In the genomic region with DNA sequence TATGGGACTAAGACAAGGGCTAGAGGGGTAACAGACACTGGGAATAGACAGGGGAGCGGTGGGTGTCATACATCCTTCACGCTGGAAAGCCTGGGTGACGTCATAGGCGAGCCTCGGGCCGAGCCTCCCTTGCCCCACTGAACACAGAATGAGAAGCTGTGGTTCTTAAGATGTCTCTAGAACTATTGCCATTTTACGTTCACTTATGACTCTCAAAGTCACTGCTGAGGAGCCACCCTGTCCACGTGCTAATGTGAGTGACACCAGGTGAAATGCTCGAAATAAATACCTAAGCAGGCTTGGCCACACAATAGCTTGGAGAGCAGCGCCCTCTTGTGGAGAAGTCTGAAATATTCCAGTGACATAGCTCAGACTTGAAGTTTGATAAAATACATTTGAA, we compare ENCODE assay signal across 9 mouse cellular contexts. TPM values are rescaled to one million over a fixed set of nuclear protein-coding genes. Genes with fewer than 3 reads are reported as not detected.
A peak's percentile ranks its signal among the peaks of the same experiment; 100 is the strongest.
DNase-seq lines count a peak whose midpoint lies in the region; ATAC-seq and TF ChIP-seq lines count a peak whose summit lies in the region.
"Had no signal": no experiment of that assay in that cellular context is flagged by ENCODE, and none has a peak within 500 bp of the region (broad histone marks: within the 10 kb centered on the region; RNA-seq: fewer than 3 reads in every experiment).

No protein-coding gene starts in this region.

- no peaks in the 10 kb centered on the region for H3K36me3 ChIP-seq in forebrain, embryonic 11.5 days (ENCODE audit: control insufficient read depth, insufficient read depth, low read length)
- H3K36me3 ChIP-seq in heart, embryonic 16.5 days (ENCODE audit: control insufficient read depth, insufficient read depth), result no peaks in the 10 kb centered on the region
- no peaks in the 10 kb centered on the region for H3K36me3 ChIP-seq in liver, embryonic 13.5 days
- no peaks in the 10 kb centered on the region for H3K36me3 ChIP-seq in neural tube, embryonic 11.5 days (ENCODE audit: control insufficient read depth, insufficient read depth, low read length)
- no peaks in the 10 kb centered on the region for H3K36me3 ChIP-seq in stomach, postnatal 0 days (ENCODE audit: control insufficient read depth, insufficient read depth, low read length)

- no peaks in the 10 kb centered on the region for H3K27me3 ChIP-seq in forebrain, embryonic 11.5 days (ENCODE audit: control insufficient read depth, insufficient read depth, low read length)
- H3K27me3 ChIP-seq in heart, embryonic 16.5 days (ENCODE audit: control insufficient read depth, insufficient read depth, low read length), result no peaks in the 10 kb centered on the region
- H3K27me3 ChIP-seq in liver, embryonic 13.5 days, result no peaks in the 10 kb centered on the region
- H3K27me3 ChIP-seq in neural tube, embryonic 11.5 days (ENCODE audit: control insufficient read depth, insufficient read depth, low read length), result no peaks in the 10 kb centered on the region
- H3K27me3 ChIP-seq in stomach, postnatal 0 days (ENCODE audit: control insufficient read depth, insufficient read depth, low read length), result no peaks in the 10 kb centered on the region

- no peak overlapping the region for H3K9ac ChIP-seq in forebrain, embryonic 11.5 days (ENCODE audit: low read length)
- peak overlapping the region; percentile 37 for H3K9ac ChIP-seq in heart, embryonic 16.5 days (ENCODE audit: low read length)
- no peak overlapping the region for H3K9ac ChIP-seq in liver, embryonic 13.5 days
- H3K9ac ChIP-seq in neural tube, embryonic 11.5 days (ENCODE audit: low read length), result no peak overlapping the region
- no peak overlapping the region for H3K9ac ChIP-seq in stomach, postnatal 0 days (ENCODE audit: low read length)

- no peaks in the 10 kb centered on the region for H3K4me1 ChIP-seq in brown adipose tissue, adult 24 weeks (ENCODE audit: control insufficient read depth, insufficient read depth, insufficient read length, low read length)
- no peaks in the 10 kb centered on the region for H3K4me1 ChIP-seq in forebrain, embryonic 11.5 days (replicated peaks; ENCODE audit: control insufficient read depth, insufficient read depth, low read length)
- H3K4me1 ChIP-seq in heart, embryonic 16.5 days (ENCODE audit: control insufficient read depth, insufficient read depth, low read length), result no peaks in the 10 kb centered on the region
- H3K4me1 ChIP-seq in liver, embryonic 13.5 days (replicated peaks), result no peaks in the 10 kb centered on the region
- H3K4me1 ChIP-seq in neural tube, embryonic 11.5 days (ENCODE audit: control insufficient read depth, insufficient read depth, low read length), result no peaks in the 10 kb centered on the region
- H3K4me1 ChIP-seq in stomach, postnatal 0 days (replicated peaks; ENCODE audit: control insufficient read depth, insufficient read depth), result no peaks in the 10 kb centered on the region

- peak overlapping the region; percentile 34; the same call in 1 of the 2 replicates for H3K4me3 ChIP-seq in brown adipose tissue, adult 24 weeks (ENCODE audit: insufficient read depth, low read depth, low read length)
- H3K4me3 ChIP-seq in forebrain, embryonic 11.5 days (ENCODE audit: low read depth, low read length), result peak overlapping the region; percentile 13; the same call in 1 of the 2 replicates
- H3K4me3 ChIP-seq in heart, embryonic 16.5 days (ENCODE audit: low read length), result peak overlapping the region; percentile 52
- H3K4me3 ChIP-seq in liver, embryonic 13.5 days (replicated peaks), result no peak overlapping the region; the same call in 1 of the 2 replicates
- 0 out of 2 replicates have a peak overlapping the region, but pooled peaks have one; percentile 9 for H3K4me3 ChIP-seq in neural tube, embryonic 11.5 days (ENCODE audit: low read depth, low read length)
- peak overlapping the region; percentile 22 for H3K4me3 ChIP-seq in stomach, postnatal 0 days (ENCODE audit: low read depth, low read length)
- H3K4me3 ChIP-seq: erythroblast, embryonic 14.5 days had no signal

- ATAC-seq in forebrain, embryonic 11.5 days (replicated peaks; ENCODE audit: low FRiP score), result peak; percentile 82
- peak; percentile 49; the same call in 1 of the 2 replicates for ATAC-seq in heart, embryonic 16.5 days (replicated peaks; ENCODE audit: extremely low read depth, insufficient read depth, low FRiP score)
- ATAC-seq in liver, embryonic 13.5 days (ENCODE audit: low read depth), result no peak
- ATAC-seq in neural tube, embryonic 11.5 days (ENCODE audit: insufficient read depth, low FRiP score, low TSS enrichment), result peak; percentile 69
- peak; percentile 79 for ATAC-seq in stomach, postnatal 0 days (ENCODE audit: low FRiP score, low TSS enrichment)

- H3K4me2 ChIP-seq in forebrain, embryonic 11.5 days (ENCODE audit: low read depth, low read length, severe bottlenecking), result peak overlapping the region; percentile 49
- H3K4me2 ChIP-seq in heart, embryonic 16.5 days (ENCODE audit: low read depth, low read length), result peak overlapping the region; percentile 83
- peak overlapping the region; percentile 52 for H3K4me2 ChIP-seq in liver, embryonic 13.5 days
- H3K4me2 ChIP-seq in neural tube, embryonic 11.5 days (ENCODE audit: low read depth), result peak overlapping the region; percentile 26
- peak overlapping the region; percentile 53 for H3K4me2 ChIP-seq in stomach, postnatal 0 days (replicated peaks; ENCODE audit: low read depth)

- no peak overlapping the region for H3K27ac ChIP-seq in brown adipose tissue, adult 24 weeks (replicated peaks; ENCODE audit: low read depth, low read length)
- H3K27ac ChIP-seq in forebrain, embryonic 11.5 days (ENCODE audit: low read depth, low read length), result no peak overlapping the region
- H3K27ac ChIP-seq in heart, embryonic 16.5 days (ENCODE audit: low read length), result no peak overlapping the region
- H3K27ac ChIP-seq in liver, embryonic 13.5 days, result no peak overlapping the region
- H3K27ac ChIP-seq in neural tube, embryonic 11.5 days (ENCODE audit: low read depth, low read length), result no peak overlapping the region
- no peak overlapping the region for H3K27ac ChIP-seq in stomach, postnatal 0 days (replicated peaks)

- DNase-seq in CD4-positive, CD25-positive, alpha-beta regulatory T cell, adult 2 months (ENCODE audit: low read depth, low spot score), result peak; percentile 89
- DNase-seq in forebrain, embryonic 11.5 days (ENCODE audit: low spot score), result peak; percentile 80
- peak; percentile 73 to 86 for DNase-seq in kidney, postnatal 25 days
- no peak for DNase-seq in liver, embryonic 13.5 days
- peak; percentile 64 for DNase-seq in neural tube, embryonic 11.5 days (ENCODE audit: low spot score)
- peak; percentile 77 for DNase-seq in stomach, postnatal 0 days (ENCODE audit: low spot score)

- no peaks in the 10 kb centered on the region; the same call in 1 of the 2 replicates for H3K9me3 ChIP-seq in forebrain, embryonic 11.5 days (ENCODE audit: control insufficient read depth, low read length)
- H3K9me3 ChIP-seq in heart, embryonic 16.5 days (replicated peaks; ENCODE audit: control insufficient read depth, low read length), result no peaks in the 10 kb centered on the region
- no peaks in the 10 kb centered on the region for H3K9me3 ChIP-seq in liver, embryonic 13.5 days (replicated peaks)
- no peaks in the 10 kb centered on the region for H3K9me3 ChIP-seq in neural tube, embryonic 11.5 days (ENCODE audit: control insufficient read depth, low read length)
- no peaks in the 10 kb centered on the region for H3K9me3 ChIP-seq in stomach, postnatal 0 days (ENCODE audit: control insufficient read depth, low read length)

- WGBS in forebrain, embryonic 11.5 days, result 20% methylated on average over 10 of the region's 10 CpGs
- 9% methylated on average over 10 of the region's 10 CpGs for WGBS in heart, embryonic 16.5 days
- WGBS in liver, embryonic 13.5 days (ENCODE audit: insufficient replicate concordance), result 17% methylated on average over 10 of the region's 10 CpGs
- WGBS in neural tube, embryonic 11.5 days, result 16% methylated on average over 10 of the region's 10 CpGs
- WGBS in stomach, postnatal 0 days, result 27% methylated on average over 10 of the region's 10 CpGs

- TF ChIP-seq EP300 in stomach, postnatal 0 days (optimal IDR thresholded peaks at IDR 0.05), result no peak

- peak; percentile 93 for TF ChIP-seq CTCF in stomach, postnatal 0 days (IDR thresholded peaks at IDR 0.05; ENCODE audit: low read depth)

RNA-seq across cellular contexts. Expression of gene Dnah5, which starts 21.7 kb away (rescaled TPM):
- not detected in 2 replicates for polyA plus RNA-seq in brown adipose tissue, adult 24 weeks (2012; ENCODE audit: insufficient read depth, insufficient read length, missing spikeins)
- 0.05 and 0.08 TPM in 2 replicates for polyA plus RNA-seq in forebrain, embryonic 11.5 days (2014; fragmentation: Nextera tagmentation; extraction: Ambion mirVana)
- polyA plus RNA-seq in heart, embryonic 16.5 days (2015; fragmentation: Nextera tagmentation; extraction: Ambion mirVana), result 0.05 and 0.10 TPM in 2 replicates
- under 0.01 TPM in 1 of 2 replicates, not detected in the other for polyA plus RNA-seq in liver, embryonic 13.5 days (2015; fragmentation: Nextera tagmentation; extraction: Ambion mirVana)
- 0.11 and 0.15 TPM in 2 replicates for polyA plus RNA-seq in neural tube, embryonic 11.5 days (2014; fragmentation: Nextera tagmentation; extraction: Ambion mirVana)
- 0.01 TPM in 2 replicates for polyA plus RNA-seq in stomach, postnatal 0 days (2015; fragmentation: Nextera tagmentation; extraction: Ambion mirVana)
- polyA plus RNA-seq: erythroblast, embryonic 14.5 days had no signal

Comparison
In these comparisons a context has a peak if more than half of its experiments do, and no peak if none do; other contexts are left out.
1. H3K4me2 ChIP-seq: peak in every context shown above with its lines; median percentile 83 in heart, embryonic 16.5 days; 53 in stomach, postnatal 0 days; 52 in liver, embryonic 13.5 days; 49 in forebrain, embryonic 11.5 days; 26 in neural tube, embryonic 11.5 days.